ENCODE assay signal across 17 mouse cellular contexts in the genomic region with DNA sequence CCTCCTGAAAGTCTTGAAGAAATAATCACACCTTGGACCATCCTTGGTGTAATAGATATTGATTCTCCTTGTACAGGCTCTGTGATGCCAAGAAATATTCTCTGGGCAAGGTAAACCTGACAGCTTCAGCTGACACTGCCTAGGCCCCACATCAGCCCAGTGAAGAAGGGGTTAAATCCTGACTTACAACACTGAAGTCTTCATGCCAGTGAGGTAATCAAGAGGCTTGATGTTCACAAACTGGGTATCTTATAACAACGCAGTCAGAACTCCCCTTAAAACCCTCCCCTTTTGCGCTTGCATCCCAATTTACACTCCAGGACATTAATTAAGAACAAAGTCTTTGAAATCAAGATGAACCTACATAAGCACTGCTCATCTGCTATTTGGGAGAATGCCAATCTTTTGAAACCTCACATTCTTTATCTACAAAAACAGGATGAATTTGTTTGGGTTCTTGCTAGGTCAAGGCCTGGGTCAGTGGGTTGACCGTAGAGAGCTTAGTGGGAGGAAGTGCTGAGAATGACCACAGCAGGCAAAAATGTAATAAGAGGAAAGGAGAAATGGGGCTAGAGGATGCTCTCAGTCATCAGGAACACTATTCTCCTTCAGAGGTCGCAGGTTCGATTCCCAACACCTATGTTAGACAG. TPM values are rescaled to one million over a fixed set of nuclear protein-coding genes. Genes with fewer than 3 reads are reported as not detected.
DNase-seq lines count a peak whose midpoint lies in the region; ATAC-seq and TF ChIP-seq lines count a peak whose summit lies in the region.
"Had no signal": no experiment of that assay in that cellular context is flagged by ENCODE, and none has a peak within 500 bp of the region (broad histone marks: within the 10 kb centered on the region; RNA-seq: fewer than 3 reads in every experiment).

No protein-coding gene starts in this region.

- TF ChIP-seq CTCF in brain, embryonic 14.5 days (IDR thresholded peaks at IDR 0.05; ENCODE audit: borderline replicate concordance, extremely low read depth, insufficient read depth, insufficient read length): no peak
- no peak for TF ChIP-seq CTCF in forebrain, postnatal 0 days (IDR thresholded peaks at IDR 0.05; ENCODE audit: low read depth)

- DNase-seq in midbrain, embryonic 11.5 days (ENCODE audit: low spot score, missing footprints): no peak
- DNase-seq in brain, embryonic 14.5 days (ENCODE audit: low read depth): peak; percentile 37
- peak; percentile 27 for DNase-seq in kidney, postnatal 10 days
- DNase-seq in lung, postnatal 4 days: peak; percentile 27 to 35
- no peak for DNase-seq in right cerebral cortex, postnatal 10 days (ENCODE audit: low spot score in 2 of 2)
- DNase-seq in forebrain, postnatal 0 days: no peak
- DNase-seq: cerebellum, adult 9-10 months; heart, adult 18-20 months; heart, postnatal 4 days; thymus, postnatal 36 days had no signal

- TF ChIP-seq POLR2A in brain, embryonic 14.5 days (IDR thresholded peaks at IDR 0.05; ENCODE audit: borderline replicate concordance, extremely low read depth, insufficient read depth, insufficient read length, poor library complexity, severe bottlenecking): no peak

- H3K36me3 ChIP-seq in midbrain, embryonic 15.5 days (replicated peaks): no peaks in the 10 kb centered on the region
- H3K36me3 ChIP-seq in midbrain, embryonic 11.5 days (ENCODE audit: control insufficient read depth, insufficient read depth, low read length): no peaks in the 10 kb centered on the region
- H3K36me3 ChIP-seq in forebrain, postnatal 0 days (ENCODE audit: insufficient read depth): no peaks in the 10 kb centered on the region
- H3K36me3 ChIP-seq: embryonic facial prominence, embryonic 12.5 days; forebrain, embryonic 10.5 days; limb, embryonic 10.5 days; liver, embryonic 15.5 days; stomach, embryonic 15.5 days had no signal

- peak overlapping the region; percentile 38; the same call in 1 of the 2 replicates for H3K27ac ChIP-seq in midbrain, embryonic 15.5 days
- H3K27ac ChIP-seq in midbrain, embryonic 11.5 days (ENCODE audit: low read depth, low read length): no peak overlapping the region
- no peak overlapping the region for H3K27ac ChIP-seq in forebrain, postnatal 0 days (ENCODE audit: low read depth, low read length)
- H3K27ac ChIP-seq: embryonic facial prominence, embryonic 12.5 days; forebrain, embryonic 10.5 days; liver, embryonic 15.5 days; stomach, embryonic 15.5 days had no signal

- H3K4me1 ChIP-seq in midbrain, embryonic 15.5 days: peaks cover 9% of the 10 kb centered on the region
- H3K4me1 ChIP-seq in midbrain, embryonic 11.5 days (ENCODE audit: control insufficient read depth, insufficient read depth, low read length): no peaks in the 10 kb centered on the region
- H3K4me1 ChIP-seq in forebrain, postnatal 0 days (ENCODE audit: insufficient read depth): peaks cover 5% of the 10 kb centered on the region; the same call in 1 of the 2 replicates
- H3K4me1 ChIP-seq: embryonic facial prominence, embryonic 12.5 days; limb, embryonic 10.5 days; liver, embryonic 15.5 days; stomach, embryonic 15.5 days had no signal

- no peaks in the 10 kb centered on the region for H3K9me3 ChIP-seq in midbrain, embryonic 15.5 days
- H3K9me3 ChIP-seq in midbrain, embryonic 11.5 days (ENCODE audit: control insufficient read depth, low read length): no peaks in the 10 kb centered on the region
- no peaks in the 10 kb centered on the region for H3K9me3 ChIP-seq in forebrain, postnatal 0 days (ENCODE audit: low read length)
- H3K9me3 ChIP-seq: embryonic facial prominence, embryonic 12.5 days; forebrain, embryonic 10.5 days; limb, embryonic 10.5 days; liver, embryonic 15.5 days; stomach, embryonic 15.5 days had no signal

- no peak overlapping the region for H3K4me3 ChIP-seq in midbrain, embryonic 15.5 days
- no peak overlapping the region for H3K4me3 ChIP-seq in midbrain, embryonic 11.5 days (ENCODE audit: low read depth, low read length)
- no peak overlapping the region for H3K4me3 ChIP-seq in forebrain, postnatal 0 days (ENCODE audit: low read depth, low read length)
- H3K4me3 ChIP-seq: embryonic facial prominence, embryonic 12.5 days; forebrain, embryonic 10.5 days; limb, embryonic 10.5 days; liver, embryonic 15.5 days; stomach, embryonic 15.5 days had no signal

- no peak for ATAC-seq in midbrain, embryonic 15.5 days (replicated peaks)
- ATAC-seq in midbrain, embryonic 11.5 days (ENCODE audit: low FRiP score): no peak
- ATAC-seq in forebrain, postnatal 0 days: no peak
- ATAC-seq: inflammation-experienced regulatory T-cells, adult 6 months had no signal

- WGBS in midbrain, embryonic 15.5 days: 81% methylated on average over 5 of the region's 5 CpGs
- WGBS in midbrain, embryonic 11.5 days: 80% methylated on average over 5 of the region's 5 CpGs
- 59% methylated on average over 5 of the region's 5 CpGs for WGBS in forebrain, postnatal 0 days

- no peak overlapping the region for H3K9ac ChIP-seq in midbrain, embryonic 15.5 days
- no peak overlapping the region for H3K9ac ChIP-seq in midbrain, embryonic 11.5 days (ENCODE audit: low read length)
- no peak overlapping the region for H3K9ac ChIP-seq in forebrain, postnatal 0 days
- H3K9ac ChIP-seq: embryonic facial prominence, embryonic 12.5 days; liver, embryonic 15.5 days; stomach, embryonic 15.5 days had no signal

- no peak overlapping the region for H3K4me2 ChIP-seq in midbrain, embryonic 15.5 days
- no peak overlapping the region for H3K4me2 ChIP-seq in midbrain, embryonic 11.5 days
- H3K4me2 ChIP-seq in forebrain, postnatal 0 days (ENCODE audit: low read depth): no peak overlapping the region
- H3K4me2 ChIP-seq: embryonic facial prominence, embryonic 12.5 days; liver, embryonic 15.5 days; stomach, embryonic 15.5 days had no signal

- no peaks in the 10 kb centered on the region for H3K27me3 ChIP-seq in midbrain, embryonic 15.5 days (replicated peaks)
- no peaks in the 10 kb centered on the region for H3K27me3 ChIP-seq in midbrain, embryonic 11.5 days (ENCODE audit: control insufficient read depth, insufficient read depth, low read length)
- no peaks in the 10 kb centered on the region for H3K27me3 ChIP-seq in forebrain, postnatal 0 days (ENCODE audit: insufficient read depth, low read length)
- H3K27me3 ChIP-seq: embryonic facial prominence, embryonic 12.5 days; liver, embryonic 15.5 days; stomach, embryonic 15.5 days had no signal

RNA-seq across cellular contexts. Expression of a gene that starts 43.8 kb away (rescaled TPM):
- polyA plus RNA-seq in midbrain, embryonic 15.5 days (2015; fragmentation: Nextera tagmentation; extraction: Ambion mirVana): 135 and 137 TPM in 2 replicates
- polyA plus RNA-seq in midbrain, embryonic 11.5 days (2014; fragmentation: Nextera tagmentation; extraction: Ambion mirVana): 277 and 280 TPM in 2 replicates
- 98.2 and 107 TPM in 2 replicates for polyA plus RNA-seq in brain, embryonic 14.5 days (2012; rRNA removed)
- total RNA-seq in forebrain, postnatal 0 days (2014; rRNA removed): 95.1 and 155 TPM in 2 replicates
- polyA plus RNA-seq in forebrain, postnatal 0 days (2015; fragmentation: Nextera tagmentation; extraction: Ambion mirVana): 153 and 193 TPM in 2 replicates

Comparison
In these comparisons a context has a peak if more than half of its experiments do, and no peak if none do; other contexts are left out.
1. DNase-seq: peak in brain, embryonic 14.5 days (single experiment), kidney, postnatal 10 days (single experiment) and lung, postnatal 4 days (2 of 2); none in midbrain, embryonic 11.5 days (single experiment), right cerebral cortex, postnatal 10 days (0 of 2) and forebrain, postnatal 0 days (single experiment).